Mouse (Mus musculus): ENCODE measurements around the gene Slc7a6. TPM values are rescaled to one million over a fixed set of nuclear protein-coding genes. Genes with fewer than 3 reads are reported as not detected.

The Slc7a6 gene
- polyA plus RNA-seq, 1 experiment from 2014 or later, result 52.5 TPM

DNA sequence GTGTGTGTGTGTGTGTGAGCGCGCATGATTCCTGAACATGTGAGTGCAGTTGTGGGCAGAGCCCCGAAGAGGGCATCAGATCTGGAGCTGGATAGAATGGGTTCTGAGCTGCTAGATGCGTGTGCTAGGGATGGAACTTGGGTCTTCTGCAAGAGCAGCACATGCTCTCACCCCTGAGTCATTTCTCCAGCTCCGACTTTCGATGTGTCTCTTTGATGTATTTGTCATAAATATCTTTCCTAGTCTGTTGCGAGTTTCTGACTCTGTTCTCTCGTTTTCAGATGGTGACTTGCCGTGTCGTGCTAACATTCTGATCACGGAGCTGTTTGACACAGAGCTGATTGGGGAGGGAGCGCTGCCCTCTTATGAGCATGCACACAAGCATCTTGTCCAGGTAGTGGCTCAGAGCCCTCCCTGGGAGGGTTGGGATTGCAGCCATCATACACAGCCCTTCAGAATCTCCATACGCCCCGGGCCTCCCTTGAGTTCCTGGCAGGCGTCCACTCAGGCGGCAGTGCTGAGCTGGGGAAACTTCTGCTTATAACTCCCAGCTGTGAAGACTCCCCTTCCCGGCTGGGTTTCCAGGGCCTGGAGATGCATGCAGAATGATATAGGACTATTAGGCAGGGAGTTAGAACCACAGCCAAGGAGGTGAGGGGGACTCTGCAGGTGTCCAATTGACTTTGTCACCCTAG, 66.1 kb downstream of the Slc7a6 start:
- DNase-seq (ENCODE audit: low spot score) (no peak), ATAC-seq (replicated peaks; ENCODE audit: low FRiP score) (no peak)
- Histone ChIP-seq H3K4me1 (replicated peaks; ENCODE audit: control insufficient read depth, insufficient read depth, low read length) (no peaks in the 10 kb centered on the region), H3K36me3 (ENCODE audit: control insufficient read depth, insufficient read depth, low read length) (peaks cover 13% of the 10 kb centered on the region), H3K4me3 (ENCODE audit: low read depth, low read length) (no peak overlapping the region), H3K9me3 (ENCODE audit: control insufficient read depth, low read length) (no peaks in the 10 kb centered on the region), H3K27me3 (replicated peaks; ENCODE audit: control insufficient read depth, insufficient read depth, low read length) (no peaks in the 10 kb centered on the region), H3K9ac (ENCODE audit: low read depth, low read length) (no peak overlapping the region), H3K27ac (ENCODE audit: low read depth, low read length) (no peak overlapping the region), H3K4me2 (no peak overlapping the region)
- WGBS, result 92% methylated on average over 17 of the region's 17 CpGs

DNA sequence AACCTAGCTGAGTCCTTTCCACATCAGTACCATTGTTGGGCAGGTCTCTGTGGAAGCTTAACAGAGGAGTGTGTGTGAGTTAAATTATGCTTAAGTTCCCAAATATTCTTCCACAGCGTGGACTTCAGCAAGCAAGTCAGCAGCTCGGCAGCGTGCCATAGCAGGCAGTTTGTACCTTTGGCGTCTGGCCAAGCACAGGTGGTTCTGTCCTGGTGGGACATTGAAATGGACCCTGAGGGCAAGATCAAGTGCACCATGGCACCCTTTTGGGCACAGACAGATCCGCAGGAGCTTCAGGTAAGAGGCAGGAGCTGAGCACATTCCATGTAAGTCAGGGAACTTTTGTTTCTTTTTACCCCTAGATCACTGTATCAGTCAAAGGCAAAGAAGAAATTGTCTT, 68.4 kb downstream of the Slc7a6 start:
- H3K4me1 ChIP-seq (replicated peaks; ENCODE audit: control insufficient read depth, insufficient read depth, low read length), result no peaks in the 10 kb centered on the region
- 89% methylated on average over 5 of the region's 5 CpGs for WGBS
- no peak overlapping the region for H3K4me3 ChIP-seq (ENCODE audit: low read depth, low read length)
- no peak overlapping the region for H3K4me2 ChIP-seq
- no peak overlapping the region for H3K27ac ChIP-seq (ENCODE audit: low read depth, low read length)
- no peak for DNase-seq (ENCODE audit: low spot score)
- no peaks in the 10 kb centered on the region for H3K9me3 ChIP-seq (ENCODE audit: control insufficient read depth, low read length)
- H3K27me3 ChIP-seq (replicated peaks; ENCODE audit: control insufficient read depth, insufficient read depth, low read length), result no peaks in the 10 kb centered on the region
- peaks cover 11% of the 10 kb centered on the region for H3K36me3 ChIP-seq (ENCODE audit: control insufficient read depth, insufficient read depth, low read length)
- no peak for ATAC-seq (replicated peaks; ENCODE audit: low FRiP score)
- H3K9ac ChIP-seq (ENCODE audit: low read depth, low read length), result no peak overlapping the region

Other genes with a start within 250 kb of the Slc7a6 start
- 1.9 and 3.0 TPM in 2 replicates for gene Ctrl, start 235.0 kb upstream of the Slc7a6 start, polyA plus RNA-seq (2014; fragmentation: Nextera tagmentation; extraction: Ambion mirVana)
- gene Psmb10, start 230.4 kb upstream of the Slc7a6 start, polyA plus RNA-seq (2014; fragmentation: Nextera tagmentation; extraction: Ambion mirVana), result 142 and 160 TPM in 2 replicates
- gene Lcat, start 225.5 kb upstream of the Slc7a6 start, polyA plus RNA-seq (2014; fragmentation: Nextera tagmentation; extraction: Ambion mirVana), result 32.1 and 32.7 TPM in 2 replicates
- gene Slc12a4, start 202.8 kb upstream of the Slc7a6 start, polyA plus RNA-seq (2014; fragmentation: Nextera tagmentation; extraction: Ambion mirVana), result 25.6 and 25.8 TPM in 2 replicates
- gene Dpep3, start 189.4 kb upstream of the Slc7a6 start, polyA plus RNA-seq (2014; fragmentation: Nextera tagmentation; extraction: Ambion mirVana), result not detected in 2 replicates
- gene Dus2, start 177.5 kb upstream of the Slc7a6 start, polyA plus RNA-seq (2014; fragmentation: Nextera tagmentation; extraction: Ambion mirVana), result 24.0 and 25.0 TPM in 2 replicates
- gene Dpep2nb, start 162.9 kb upstream of the Slc7a6 start, polyA plus RNA-seq (2014; fragmentation: Nextera tagmentation; extraction: Ambion mirVana), result not detected in 2 replicates
- gene Ddx28, start 157.0 kb upstream of the Slc7a6 start, polyA plus RNA-seq (2014; fragmentation: Nextera tagmentation; extraction: Ambion mirVana), result 22.3 and 22.5 TPM in 2 replicates
- 5.3 and 6.2 TPM in 2 replicates for gene Nfatc3, start 110.0 kb upstream of the Slc7a6 start, polyA plus RNA-seq (2014; fragmentation: Nextera tagmentation; extraction: Ambion mirVana)
- 11.6 and 12.7 TPM in 2 replicates for gene Esrp2, start 31.9 kb upstream of the Slc7a6 start, polyA plus RNA-seq (2014; fragmentation: Nextera tagmentation; extraction: Ambion mirVana)
- 9.2 and 9.6 TPM in 2 replicates for gene Pla2g15, start 18.5 kb upstream of the Slc7a6 start, polyA plus RNA-seq (2014; fragmentation: Nextera tagmentation; extraction: Ambion mirVana)
- gene Slc7a6os, start 42.1 kb downstream of the Slc7a6 start, polyA plus RNA-seq (2014; fragmentation: Nextera tagmentation; extraction: Ambion mirVana), result 34.8 and 36.5 TPM in 2 replicates
- 65.1 and 75.7 TPM in 2 replicates for gene Prmt7, start 42.1 kb downstream of the Slc7a6 start, polyA plus RNA-seq (2014; fragmentation: Nextera tagmentation; extraction: Ambion mirVana)
- 1.3 and 2.2 TPM in 2 replicates for gene Smpd3, start 169.1 kb downstream of the Slc7a6 start, polyA plus RNA-seq (2014; fragmentation: Nextera tagmentation; extraction: Ambion mirVana)
- gene Zfp90, start 246.5 kb downstream of the Slc7a6 start, polyA plus RNA-seq (2014; fragmentation: Nextera tagmentation; extraction: Ambion mirVana), result 7.9 and 9.2 TPM in 2 replicates